ENCODE assay signal across 12 mouse cellular contexts in the genomic region with DNA sequence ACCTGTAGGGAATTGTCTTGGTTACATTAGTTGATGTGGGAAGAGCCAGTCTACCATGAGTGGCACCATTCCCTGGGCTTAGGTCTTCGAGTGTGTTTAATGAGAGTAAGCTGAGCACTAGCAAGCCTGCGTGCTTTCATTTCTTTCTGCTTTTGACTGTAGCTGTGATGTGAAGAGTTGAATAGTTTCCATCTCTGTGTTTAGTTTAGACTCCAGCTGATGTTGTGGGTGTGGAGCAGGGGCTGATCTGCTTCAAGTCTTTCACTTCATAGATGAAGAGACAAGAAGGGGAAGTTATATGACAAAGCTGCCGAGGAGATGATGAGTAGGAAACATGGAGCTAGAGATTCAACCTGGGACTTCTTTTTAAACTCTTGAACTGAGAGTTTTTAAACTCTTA.
"Had no signal": no experiment of that assay in that cellular context is flagged by ENCODE, and none has a peak within 500 bp of the region (broad histone marks: within the 10 kb centered on the region; RNA-seq: fewer than 3 reads in every experiment).

No protein-coding gene starts in this region.

- DNase-seq: gastrocnemius, postnatal 14 days; gastrocnemius, postnatal 36 days; heart, adult 2 months; heart, postnatal 10 days; kidney, adult 11 months; kidney, adult 2 months; kidney, adult 9 months; kidney, postnatal 14 days; kidney, postnatal 36 days; layer of hippocampus, adult 9-11 months; layer of hippocampus, postnatal 36 days; left cerebral cortex, postnatal 4 days had no signal
